23 mouse cellular contexts compared by ENCODE assay signal in the genomic region with DNA sequence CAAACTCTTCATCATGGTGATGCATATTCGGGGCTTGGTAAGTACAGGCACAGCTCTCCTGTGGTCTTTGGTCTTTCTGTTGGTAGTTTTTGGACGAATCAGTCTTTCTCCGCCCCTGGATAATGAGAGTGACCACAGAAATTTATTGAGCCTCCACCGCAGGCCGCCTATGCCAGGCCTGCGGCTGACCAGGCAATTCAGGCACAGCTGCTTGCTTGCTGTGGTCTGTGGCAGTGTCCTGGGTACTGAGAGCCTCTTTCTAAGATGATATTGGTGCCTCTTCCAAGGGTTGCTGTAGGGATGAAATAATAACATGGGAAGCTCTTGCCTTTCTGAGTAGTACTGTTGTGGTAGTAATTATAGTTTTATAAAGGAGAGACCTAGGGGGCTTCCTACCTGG. TPM values are rescaled to one million over a fixed set of nuclear protein-coding genes. Genes with fewer than 3 reads are reported as not detected.
DNase-seq lines count a peak whose midpoint lies in the region; ATAC-seq and TF ChIP-seq lines count a peak whose summit lies in the region.
"Had no signal": no experiment of that assay in that cellular context is flagged by ENCODE, and none has a peak within 500 bp of the region (broad histone marks: within the 10 kb centered on the region; RNA-seq: fewer than 3 reads in every experiment).

No protein-coding gene starts in this region.

- H3ac ChIP-seq in myocyte (ENCODE audit: control insufficient read depth, insufficient read length): no peak overlapping the region

- H3K36me3 ChIP-seq in liver, adult 2 months (ENCODE audit: control insufficient read depth, insufficient read depth, low read length): no peaks in the 10 kb centered on the region; the same call in 1 of the 2 replicates
- 0 out of 2 replicates have a peak, but pooled peaks cover 3% of the 10 kb centered on the region for H3K36me3 ChIP-seq in liver, postnatal 0 days (replicated peaks; ENCODE audit: insufficient read depth, low read length)
- peaks cover 4% of the 10 kb centered on the region for H3K36me3 ChIP-seq in myocyte (ENCODE audit: control insufficient read depth, insufficient read depth)
- H3K36me3 ChIP-seq in small intestine, adult 2 months (ENCODE audit: control insufficient read depth, insufficient read depth, low read length): peaks cover 71% of the 10 kb centered on the region
- H3K36me3 ChIP-seq: G1E had no signal

- H3K4me2 ChIP-seq in liver, postnatal 0 days (ENCODE audit: low read depth, low read length): no peak overlapping the region
- peak overlapping the region; percentile 15 for H3K4me2 ChIP-seq in myocyte (ENCODE audit: low read depth)

- no peak for TF ChIP-seq CTCF in liver, adult 2 months (IDR thresholded peaks at IDR 0.05; ENCODE audit: low read depth, low read length)
- TF ChIP-seq CTCF in liver, postnatal 0 days (IDR thresholded peaks at IDR 0.05; ENCODE audit: low read depth): no peak
- no peak for TF ChIP-seq CTCF in bone marrow, adult 2 months (IDR thresholded peaks at IDR 0.05; ENCODE audit: control insufficient read depth, insufficient read depth, low read length)
- TF ChIP-seq CTCF in small intestine, adult 2 months (IDR thresholded peaks at IDR 0.05; ENCODE audit: extremely low read depth, insufficient read length, insufficient replicate concordance, low read depth, low read length): no peak

- no peak for ATAC-seq in liver, postnatal 0 days
- ATAC-seq: activated CD4-positive, CD25-positive, alpha-beta regulatory T cell, adult 4 months; CD4-positive, CD25-positive, alpha-beta regulatory T cell, adult 4 months; Patski had no signal

- WGBS in liver, adult 2 months: 39% methylated on average over 6 of the region's 6 CpGs
- 87% methylated on average over 6 of the region's 6 CpGs for WGBS in liver, postnatal 0 days (ENCODE audit: insufficient replicate concordance)
- 81% methylated on average over 6 of the region's 6 CpGs for WGBS in bone marrow, adult 2 months
- WGBS in small intestine, adult 2 months: 86% methylated on average over 6 of the region's 6 CpGs

- H3K4me3 ChIP-seq in liver, adult 2 months (ENCODE audit: insufficient read depth, low read depth, low read length): peak overlapping the region; percentile 59
- no peak overlapping the region for H3K4me3 ChIP-seq in liver, postnatal 0 days (ENCODE audit: low read depth, low read length)
- H3K4me3 ChIP-seq in bone marrow, adult 2 months (replicated peaks; ENCODE audit: control insufficient read depth, low read depth, low read length): peak overlapping the region; percentile 25
- no peak overlapping the region for H3K4me3 ChIP-seq in myocyte
- no peak overlapping the region for H3K4me3 ChIP-seq in small intestine, adult 2 months (ENCODE audit: low read depth, low read length)

- DNase-seq in liver, adult 2 months (ENCODE audit: extremely low read depth, low read depth, low spot score): no peak
- DNase-seq in liver, postnatal 0 days: no peak
- no peak for DNase-seq in spleen, postnatal 14 days (ENCODE audit: low spot score in 2 of 2)
- DNase-seq in cerebellum, adult 8-10 months: no peak
- DNase-seq in right cerebral cortex, postnatal 36 days (ENCODE audit: low spot score in 2 of 2): no peak
- DNase-seq: adrenal gland, adult 2 months; adrenal gland, adult 8-10 months; adrenal gland, postnatal 10 days; adrenal gland, postnatal 14 days; adrenal gland, postnatal 25 days; adrenal gland, postnatal 36 days; B cell, adult 2 months; cerebellum, adult 11 months; cerebellum, adult 11-12 months; cerebellum, adult 18-20 months had no signal

- no peaks in the 10 kb centered on the region for H3K9me3 ChIP-seq in liver, postnatal 0 days (ENCODE audit: low read length)
- H3K9me3 ChIP-seq: G1E had no signal

- TF ChIP-seq POLR2A in liver, adult 2 months (IDR thresholded peaks at IDR 0.05; ENCODE audit: extremely low read depth, insufficient read depth, low read length): no peak
- TF ChIP-seq POLR2A in bone marrow, adult 2 months (IDR thresholded peaks at IDR 0.05; ENCODE audit: borderline replicate concordance, control insufficient read depth, low read depth, low read length): no peak
- no peak for TF ChIP-seq POLR2A in myocyte (IDR thresholded peaks at IDR 0.05; ENCODE audit: insufficient read length, low read depth)
- TF ChIP-seq POLR2A in small intestine, adult 2 months (IDR thresholded peaks at IDR 0.05; ENCODE audit: low read depth, low read length): no peak

- H3K4me1 ChIP-seq in liver, adult 2 months (ENCODE audit: control insufficient read depth, insufficient read depth, low read length): peaks cover 2% of the 10 kb centered on the region; the same call in 1 of the 2 replicates
- no peaks in the 10 kb centered on the region for H3K4me1 ChIP-seq in liver, postnatal 0 days (ENCODE audit: insufficient read depth)
- no peaks in the 10 kb centered on the region for H3K4me1 ChIP-seq in bone marrow, adult 2 months (ENCODE audit: control insufficient read depth, insufficient read depth, low read length)
- no peaks in the 10 kb centered on the region for H3K4me1 ChIP-seq in small intestine, adult 2 months (ENCODE audit: control insufficient read depth, insufficient read depth, insufficient read length, low read length)

- TF ChIP-seq EP300 in liver, postnatal 0 days (IDR thresholded peaks at IDR 0.05; ENCODE audit: low read depth): no peak

- H3K27ac ChIP-seq in liver, adult 2 months (replicated peaks; ENCODE audit: insufficient read depth, low read depth, low read length): peak overlapping the region; percentile 83
- no peak overlapping the region for H3K27ac ChIP-seq in liver, postnatal 0 days (ENCODE audit: low read depth)
- no peak overlapping the region; the same call in 1 of the 2 replicates for H3K27ac ChIP-seq in bone marrow, adult 2 months (ENCODE audit: control insufficient read depth, insufficient read depth, low read depth, low read length, poor library complexity)
- H3K27ac ChIP-seq in small intestine, adult 2 months (ENCODE audit: insufficient read depth, low read depth, low read length): peak overlapping the region; percentile 24; the same call in 1 of the 2 replicates

- no peaks in the 10 kb centered on the region; the same call in 1 of the 2 replicates for H3K79me2 ChIP-seq in liver, adult 2 months (ENCODE audit: control insufficient read depth, insufficient read depth, low read length)
- H3K79me2 ChIP-seq in myocyte (ENCODE audit: control insufficient read depth, insufficient read depth): no peaks in the 10 kb centered on the region

- H3K27me3 ChIP-seq in liver, adult 2 months (ENCODE audit: control insufficient read depth, insufficient read depth, low read length): no peaks in the 10 kb centered on the region
- H3K27me3 ChIP-seq in liver, postnatal 0 days (ENCODE audit: insufficient read depth, low read length): no peaks in the 10 kb centered on the region
- H3K27me3 ChIP-seq in myocyte (ENCODE audit: control insufficient read depth, insufficient read depth, insufficient read length): peaks cover 19% of the 10 kb centered on the region
- H3K27me3 ChIP-seq in small intestine, adult 2 months (ENCODE audit: control insufficient read depth, insufficient read depth, low read length): no peaks in the 10 kb centered on the region
- H3K27me3 ChIP-seq: CH12.LX, Patski had no signal

- peak overlapping the region; percentile 60 for H3K9ac ChIP-seq in liver, adult 2 months (ENCODE audit: low read depth, low read length)
- H3K9ac ChIP-seq in liver, postnatal 0 days (replicated peaks): no peak overlapping the region

TF ChIP-seq in myocyte, 11 proteins besides CTCF, POLR2A, EP300 and RAD21:
- no peak for TF ChIP-seq MAX (IDR thresholded peaks at IDR 0.05; ENCODE audit: low read depth)
- TF ChIP-seq MYOD1 (IDR thresholded peaks at IDR 0.05; ENCODE audit: control insufficient read depth in 1 of 3, insufficient read length in 2 of 3, low read depth in 2 of 3): peak in 2 of 3 experiments; percentile 75 to 82
- TF ChIP-seq TCF12 (IDR thresholded peaks at IDR 0.05; ENCODE audit: insufficient read depth, poor library complexity, severe bottlenecking): peak; percentile 55
- TF ChIP-seq TCF3 (IDR thresholded peaks at IDR 0.05; ENCODE audit: insufficient read length, low read depth): peak; percentile 45
- peak; percentile 73 to 89 (median 84) for TF ChIP-seq MYOG (IDR thresholded peaks at IDR 0.05; ENCODE audit: control insufficient read depth in 1 of 3, insufficient read depth in 1 of 3, insufficient read length in 2 of 3, low read depth in 2 of 3)
TF ChIP-seq in myocyte: peak in this region for 4.

RNA-seq across cellular contexts. Expression of gene Ppp1r15b, which starts 27.1 kb away (rescaled TPM):
- total RNA-seq in liver, adult 2 months (2014; rRNA removed): 43.3 and 48.6 TPM in 2 replicates
- polyA plus RNA-seq in liver, adult 2 months (2012; rRNA removed): 24.0 and 24.8 TPM in 2 replicates
- polyA plus RNA-seq in liver, postnatal 0 days (2015; fragmentation: Nextera tagmentation; extraction: Ambion mirVana): 24.3 and 27.0 TPM in 2 replicates
- polyA plus RNA-seq in bone marrow, adult 2 months (2011; ENCODE audit: insufficient read depth, insufficient read length, low replicate concordance, missing spikeins): 51.2 and 59.4 TPM in 2 replicates
- 30.9 TPM for polyA plus RNA-seq in myocyte (2012; fragmentation: generic; extraction: Trizol)
- polyA plus RNA-seq in small intestine, adult 2 months (2012; rRNA removed): 26.7 and 43.3 TPM in 2 replicates

RNA-seq across cellular contexts. Expression of gene Pik3c2b, which starts 58.4 kb away (rescaled TPM):
- total RNA-seq in liver, adult 2 months (2014; rRNA removed): 2.5 TPM in 2 replicates
- 1.6 and 3.3 TPM in 2 replicates for polyA plus RNA-seq in liver, adult 2 months (2012; rRNA removed)
- polyA plus RNA-seq in liver, postnatal 0 days (2015; fragmentation: Nextera tagmentation; extraction: Ambion mirVana): 0.83 and 1.00 TPM in 2 replicates
- 6.6 and 17.9 TPM in 2 replicates for polyA plus RNA-seq in bone marrow, adult 2 months (2011; ENCODE audit: insufficient read depth, insufficient read length, low replicate concordance, missing spikeins)
- polyA plus RNA-seq in myocyte (2012; fragmentation: generic; extraction: Trizol): 1.8 TPM
- 13.2 and 23.9 TPM in 2 replicates for polyA plus RNA-seq in small intestine, adult 2 months (2012; rRNA removed)
- polyA plus RNA-seq: G1E had no signal

Comparison
In these comparisons a context has a peak if more than half of its experiments do, and no peak if none do; other contexts are left out.
1. H3K27ac ChIP-seq: peak in liver, adult 2 months (single experiment) and small intestine, adult 2 months (single experiment); none in liver, postnatal 0 days (single experiment) and bone marrow, adult 2 months (single experiment).
2. H3K4me3 ChIP-seq: peak in liver, adult 2 months (single experiment) and bone marrow, adult 2 months (single experiment); none in liver, postnatal 0 days (single experiment), myocyte (single experiment) and small intestine, adult 2 months (single experiment).